Mouse (Mus musculus): Measurements from ENCODE around the gene Rps17.

DNA sequence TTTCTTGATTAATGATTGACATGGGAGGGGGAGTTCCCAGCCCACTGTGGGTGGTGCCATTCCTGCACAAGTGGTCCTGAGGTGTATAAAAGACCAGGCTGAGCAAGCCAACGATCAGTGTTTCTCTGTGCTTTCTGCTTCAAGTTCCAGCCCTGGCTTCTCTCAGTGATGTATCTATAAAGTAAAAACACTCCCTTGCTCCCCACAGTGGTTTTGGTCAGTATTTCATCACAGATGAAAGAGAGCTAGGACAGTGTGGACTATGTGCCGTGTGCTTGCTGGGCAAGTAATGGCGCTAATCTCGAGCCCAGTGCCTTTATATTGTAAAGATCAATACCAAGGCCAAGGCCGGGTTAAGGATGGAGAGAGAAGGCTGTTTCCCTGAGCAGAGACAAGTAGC is 23.3 kb downstream of the Rps17 start:
- TF ChIP-seq CTCF (IDR thresholded peaks at IDR 0.05; ENCODE audit: extremely low read depth, insufficient read length, insufficient replicate concordance, low read depth, low read length) = no peak
- no peak for TF ChIP-seq POLR2A (IDR thresholded peaks at IDR 0.05; ENCODE audit: low read depth, low read length)
